Mouse (Mus musculus) brain, embryonic 14.5 days (tissue): Measurements from ENCODE around the gene Cish.

Source experiments
- CTCF ChIP-seq: fragments of 200-500 bp; IDR thresholded peaks from 2 replicates; pipeline ENCODE4 v1.5.1; 2012; ENCODE audit warnings: inconsistent platforms, mild to moderate bottlenecking, moderate library complexity, borderline replicate concordance; ENCODE audit not compliant: insufficient read depth, insufficient read length; ENCODE audit errors: extremely low read depth
- POLR2A ChIP-seq: fragments of 200-500 bp; IDR thresholded peaks from 2 replicates; pipeline ENCODE4 v1.6.1; 2012; ENCODE audit warnings: mild to moderate bottlenecking, inconsistent platforms, borderline replicate concordance; ENCODE audit not compliant: poor library complexity, insufficient read depth, insufficient read length, severe bottlenecking; ENCODE audit errors: extremely low read depth

DNA sequence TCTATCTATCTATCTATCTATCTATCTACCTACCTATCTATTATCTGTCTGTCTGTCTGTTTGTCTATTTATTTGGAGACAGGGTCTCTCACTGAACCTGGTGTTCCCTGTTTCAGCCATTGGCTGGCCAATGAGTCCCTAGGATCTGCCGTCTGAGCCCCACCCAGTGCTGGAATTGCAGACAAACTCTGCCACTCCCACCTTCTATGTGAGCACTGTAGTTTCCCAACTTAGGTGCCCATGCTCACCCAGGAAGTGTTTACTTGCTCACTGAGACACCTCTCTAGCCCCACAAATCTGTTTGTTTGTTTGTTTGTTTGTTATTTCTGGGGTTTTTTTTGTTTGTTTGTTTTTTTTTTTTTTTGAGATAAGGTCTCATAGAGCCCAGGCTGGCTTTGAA lies 28.8 kb upstream of the Cish start:
- TF ChIP-seq POLR2A (no peak), CTCF (no peak)
